Comparison of ENCODE assay signal across 9 mouse cellular contexts in the genomic region with DNA sequence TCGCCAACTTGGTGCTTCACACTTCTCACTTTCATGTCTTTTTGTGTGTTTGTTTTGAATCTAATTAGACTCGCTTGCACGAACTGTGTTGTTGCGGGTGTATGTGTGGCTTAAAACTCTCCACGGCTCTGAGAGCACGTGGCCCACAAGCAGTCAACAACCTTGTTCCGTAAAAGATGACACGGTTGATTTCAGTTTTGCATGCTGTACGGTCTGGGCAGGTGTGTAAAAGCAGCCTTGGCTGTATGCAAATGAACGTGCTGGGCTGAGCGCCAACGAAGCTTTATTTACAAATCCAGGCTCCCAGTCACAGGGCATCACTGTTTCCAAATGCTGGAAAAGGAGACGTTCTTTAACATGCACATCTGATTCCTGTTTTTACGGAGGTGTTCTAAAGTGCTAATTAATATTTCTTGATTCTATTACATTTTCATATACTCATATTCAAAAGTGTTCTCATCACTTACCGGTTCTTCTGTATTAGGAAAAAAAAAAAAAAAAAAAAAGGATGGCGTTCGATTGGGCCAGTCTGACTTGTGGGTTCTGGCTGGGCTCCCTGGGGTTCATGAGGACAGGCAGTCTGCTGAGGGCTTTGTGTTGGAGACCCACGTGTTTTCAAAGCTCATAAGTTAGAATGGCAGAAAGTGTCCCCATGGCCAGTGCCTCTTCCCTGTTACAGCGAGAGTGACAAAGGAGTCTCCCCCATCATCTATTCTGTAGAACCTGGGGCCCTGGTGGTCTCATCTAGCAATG. TPM values are rescaled to one million over a fixed set of nuclear protein-coding genes. Genes with fewer than 3 reads are reported as not detected.
DNase-seq lines count a peak whose midpoint lies in the region; ATAC-seq and TF ChIP-seq lines count a peak whose summit lies in the region.
"Had no signal": no experiment of that assay in that cellular context is flagged by ENCODE, and none has a peak within 500 bp of the region (broad histone marks: within the 10 kb centered on the region; RNA-seq: fewer than 3 reads in every experiment).

No protein-coding gene starts in this region.

- 23% methylated on average over 19 of the region's 19 CpGs for whole genome bisulfite sequencing in midbrain, postnatal 0 days
- WGBS in liver, embryonic 12.5 days (ENCODE audit: insufficient replicate concordance), result 70% methylated on average over 19 of the region's 19 CpGs

- no peak overlapping the region for H3K9ac ChIP-seq in midbrain, postnatal 0 days (replicated peaks; ENCODE audit: low read length, poor library complexity, severe bottlenecking)
- H3K9ac ChIP-seq in liver, embryonic 12.5 days, result no peak overlapping the region

- ATAC-seq in midbrain, postnatal 0 days (ENCODE audit: low FRiP score), result no peak; the same call in 1 of the 2 replicates
- ATAC-seq in liver, embryonic 12.5 days, result no peak

- no peak overlapping the region; the same call in 1 of the 2 replicates for H3K27ac ChIP-seq in layer of hippocampus, adult 2 months
- H3K27ac ChIP-seq in brown adipose tissue, adult 24 weeks (replicated peaks; ENCODE audit: low read depth, low read length), result no peak overlapping the region
- no peak overlapping the region for H3K27ac ChIP-seq in midbrain, postnatal 0 days (ENCODE audit: low read depth, low read length)
- H3K27ac ChIP-seq in liver, embryonic 12.5 days, result no peak overlapping the region
- H3K27ac ChIP-seq: macrophage had no signal

- H3K4me2 ChIP-seq in midbrain, postnatal 0 days (ENCODE audit: low read depth, low read length, poor library complexity, severe bottlenecking), result peak overlapping the region; percentile 39
- no peak overlapping the region for H3K4me2 ChIP-seq in liver, embryonic 12.5 days

- no peaks in the 10 kb centered on the region for H3K36me3 ChIP-seq in midbrain, postnatal 0 days (ENCODE audit: insufficient read depth, low read length)
- H3K36me3 ChIP-seq in liver, embryonic 12.5 days, result no peaks in the 10 kb centered on the region

- no peak for DNase-seq in layer of hippocampus, adult 2 months (ENCODE audit: low spot score in 2 of 2)
- DNase-seq in layer of hippocampus, adult 9-10 months (ENCODE audit: low spot score), result no peak
- peak; percentile 47 for DNase-seq in heart, postnatal 4 days
- peak; percentile 45 for DNase-seq in midbrain, postnatal 0 days (ENCODE audit: low spot score)
- DNase-seq in thymus, postnatal 4 days, result no peak
- DNase-seq in adrenal gland, adult (ENCODE audit: inconsistent age in 2 of 2, low spot score in 1 of 2), result no peak

- peaks cover 3% of the 10 kb centered on the region; the same call in 1 of the 2 replicates for H3K4me1 ChIP-seq in brown adipose tissue, adult 24 weeks (ENCODE audit: control insufficient read depth, insufficient read depth, insufficient read length, low read length)
- peaks cover 5% of the 10 kb centered on the region for H3K4me1 ChIP-seq in midbrain, postnatal 0 days (ENCODE audit: insufficient read depth, low read length)
- H3K4me1 ChIP-seq in liver, embryonic 12.5 days, result 0 out of 2 replicates have a peak, but pooled peaks cover 4% of the 10 kb centered on the region

- TF ChIP-seq CTCF in layer of hippocampus, adult 2 months (conservative IDR thresholded peaks at IDR 0.05), result no peak
- TF ChIP-seq CTCF in midbrain, postnatal 0 days (IDR thresholded peaks at IDR 0.05), result no peak

- H3K27me3 ChIP-seq in midbrain, postnatal 0 days (ENCODE audit: insufficient read depth, low read length), result no peaks in the 10 kb centered on the region
- peaks cover 9% of the 10 kb centered on the region for H3K27me3 ChIP-seq in liver, embryonic 12.5 days (replicated peaks)

- peak overlapping the region; percentile 34; the same call in 1 of the 2 replicates for H3K4me3 ChIP-seq in layer of hippocampus, adult 2 months
- H3K4me3 ChIP-seq in brown adipose tissue, adult 24 weeks (ENCODE audit: insufficient read depth, low read depth, low read length), result peak overlapping the region; percentile 11; the same call in 1 of the 2 replicates
- H3K4me3 ChIP-seq in midbrain, postnatal 0 days (ENCODE audit: low read depth, low read length), result no peak overlapping the region
- no peak overlapping the region for H3K4me3 ChIP-seq in liver, embryonic 12.5 days

- no peaks in the 10 kb centered on the region for H3K9me3 ChIP-seq in midbrain, postnatal 0 days (ENCODE audit: low read length)
- H3K9me3 ChIP-seq in liver, embryonic 12.5 days (replicated peaks), result no peaks in the 10 kb centered on the region

RNA-seq across cellular contexts. Expression of a gene that starts 0.9 kb away (rescaled TPM):
- total RNA-seq in layer of hippocampus, adult 2 months (2021), result under 1 TPM; 0.15 to 0.17 TPM
- polyA plus RNA-seq in brown adipose tissue, adult 24 weeks (2012; ENCODE audit: insufficient read depth, insufficient read length, missing spikeins), result 1.3 and 3.3 TPM in 2 replicates
- total RNA-seq in heart, postnatal 4 days (2021), result 10 to 100 TPM; 39.4 to 39.5 TPM
- total RNA-seq in midbrain, postnatal 0 days (2014; rRNA removed), result 0.05 and 0.33 TPM in 2 replicates
- 0.04 and 0.17 TPM in 2 replicates for polyA plus RNA-seq in midbrain, postnatal 0 days (2015; fragmentation: Nextera tagmentation; extraction: Ambion mirVana)
- not detected in 2 replicates for polyA plus RNA-seq in liver, embryonic 12.5 days (2016; fragmentation: Nextera tagmentation; extraction: Ambion mirVana)
- polyA plus RNA-seq: macrophage had no signal

Comparison
In these comparisons a context has a peak if more than half of its experiments do, and no peak if none do; other contexts are left out.
1. DNase-seq: peak in heart, postnatal 4 days (single experiment) and midbrain, postnatal 0 days (single experiment); none in layer of hippocampus, adult 2 months (0 of 2), layer of hippocampus, adult 9-10 months (single experiment), thymus, postnatal 4 days (single experiment) and adrenal gland, adult (0 of 2).
2. H3K4me3 ChIP-seq: peak in layer of hippocampus, adult 2 months (single experiment) and brown adipose tissue, adult 24 weeks (single experiment); none in midbrain, postnatal 0 days (single experiment) and liver, embryonic 12.5 days (single experiment).
3. RNA of a gene that starts 0.9 kb away (total RNA-seq): 39.4 to 39.5 TPM in heart, postnatal 4 days; 0.05 to 0.33 TPM in midbrain, postnatal 0 days and 0.15 to 0.17 TPM in layer of hippocampus, adult 2 months; every median in the first group is over 10 times any median in the second.